Mouse (Mus musculus) frontal cortex, postnatal 25 days (tissue): Measurements from ENCODE around the gene Immp2l.
A peak's percentile ranks its signal among the peaks of the same experiment; 100 is the strongest.
"Not testable (repeated sequence)": the region's sequence is repeated elsewhere in the genome, so short reads cannot be mapped to it uniquely, and the experiment has no call there.

Experiments used
- DNase-seq, 2 experiments: peaks; one replicate each; pipeline ENCODE4 v3.0.0; 2022; ENCODE audit warnings: low spot score in 2 of 2

Gene Immp2l

GRCm38 (mm10) chr12:41838334-41838847 lies 814.5 kb downstream of the Immp2l start:
- DNase-seq = no peak

DNA sequence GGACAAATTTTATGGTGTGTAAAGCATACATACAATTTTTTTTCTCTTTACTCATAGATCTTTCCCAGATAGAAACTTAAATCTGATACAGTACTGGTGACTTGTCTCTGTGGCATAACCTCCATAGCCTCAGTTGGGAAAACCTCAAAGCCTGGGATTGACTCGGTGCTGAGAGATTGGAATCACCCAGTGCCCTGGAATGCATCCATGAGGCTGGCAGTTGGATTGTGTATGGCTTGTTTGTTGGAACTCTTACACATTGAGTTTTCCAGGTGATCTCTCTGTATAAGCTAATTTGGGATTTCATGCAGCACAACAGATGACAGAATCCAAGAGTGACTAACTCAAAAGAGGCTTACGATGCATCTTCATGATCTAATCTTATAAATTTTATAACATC lies 815.4 kb downstream of the Immp2l start:
- DNase-seq = no peak

DNA sequence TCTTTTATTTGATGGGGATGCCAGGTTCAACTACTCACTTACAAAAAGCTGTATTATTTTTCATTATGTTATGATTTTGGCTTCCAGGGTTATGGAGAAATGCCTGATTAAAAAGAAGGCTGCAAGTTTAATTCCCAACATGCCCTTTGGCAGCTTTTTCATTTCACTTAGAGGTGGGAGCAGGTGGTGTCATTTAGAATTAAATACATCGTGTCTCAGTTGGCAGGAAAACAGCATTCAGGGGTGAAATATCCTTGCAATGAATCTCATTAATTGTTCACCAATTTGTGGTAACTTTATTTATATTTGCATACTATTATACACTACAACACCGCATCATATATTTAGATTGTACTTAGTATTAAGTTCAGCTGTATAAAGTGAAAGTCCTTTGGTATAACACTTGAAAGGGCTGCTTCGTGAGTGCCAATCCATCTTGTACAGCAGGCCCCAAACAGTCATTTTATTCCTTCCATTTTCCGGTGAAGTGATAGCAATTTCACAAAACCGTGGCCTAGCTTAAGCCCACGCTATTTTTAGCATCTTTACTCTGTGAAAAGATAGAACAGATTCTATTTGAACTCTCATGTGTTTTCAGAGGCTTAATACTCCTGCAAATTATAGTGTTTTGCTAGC lies 818.9 kb downstream of the Immp2l start:
- DNase-seq = no peak

DNA sequence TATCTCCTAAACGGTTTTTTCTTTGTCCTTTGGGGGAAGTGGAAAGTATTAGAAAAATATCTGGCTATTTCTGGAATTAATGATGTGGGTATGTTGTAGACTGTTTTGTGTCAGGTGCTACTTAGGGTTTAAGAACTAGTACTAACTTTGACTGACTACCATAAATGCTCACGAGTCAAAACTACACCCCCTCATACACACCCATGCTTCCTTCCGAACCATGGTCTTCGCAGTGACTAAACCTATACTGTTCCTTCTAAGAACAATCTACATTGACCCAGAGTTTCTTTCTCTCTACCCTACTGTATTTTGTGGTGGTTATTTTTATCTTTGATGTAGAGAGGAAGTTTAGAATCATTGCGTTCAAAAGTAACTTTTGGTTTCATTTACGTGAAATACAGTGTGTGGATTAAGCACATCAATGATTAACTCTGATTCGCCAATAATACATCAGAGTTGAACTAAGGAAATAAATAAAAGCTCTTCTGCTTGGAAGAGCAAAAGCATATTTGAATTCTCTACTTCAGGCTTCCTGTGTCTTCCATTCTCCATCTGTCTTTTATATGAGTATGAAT lies 828.1 kb downstream of the Immp2l start:
- no peak for DNase-seq

DNA sequence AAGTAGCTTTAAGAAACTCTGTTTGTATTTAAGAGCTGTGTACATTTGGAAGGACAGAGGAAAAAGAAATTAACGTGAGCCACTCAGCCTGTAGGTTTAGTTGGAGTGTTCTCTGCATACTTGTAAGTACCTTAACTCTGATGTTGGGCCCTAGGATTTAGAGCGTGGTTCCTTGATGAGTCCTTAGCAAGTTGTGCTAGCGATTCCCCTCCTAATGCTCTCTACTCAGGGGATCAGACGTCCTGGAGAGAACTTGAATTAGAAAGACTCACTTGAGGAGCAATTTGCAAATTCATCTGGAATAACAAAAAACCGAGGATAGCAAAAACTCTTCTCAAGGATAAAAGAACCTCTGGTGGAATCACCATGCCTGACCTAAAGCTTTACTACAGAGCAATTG lies 835.8 kb downstream of the Immp2l start:
- DNase-seq = not testable (repeated sequence)

DNA sequence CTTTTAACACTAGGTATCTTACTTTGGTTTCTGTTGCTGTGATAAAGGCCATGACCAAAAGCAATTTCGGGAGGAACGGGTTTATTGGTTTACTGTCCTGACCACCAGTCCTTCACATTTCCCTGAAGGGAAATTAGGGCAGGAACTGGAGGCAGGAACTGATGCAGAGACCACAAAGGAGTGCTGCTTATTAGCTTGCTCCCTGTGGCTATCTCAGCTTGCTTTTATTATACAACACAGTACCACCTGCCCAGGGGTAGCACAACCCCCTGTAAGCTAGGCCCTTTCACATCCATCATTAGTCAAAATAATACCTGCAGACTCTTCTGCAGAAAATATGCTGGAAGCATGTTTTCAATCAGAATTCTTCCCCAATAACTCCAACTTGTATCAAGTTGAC lies 844.4 kb downstream of the Immp2l start:
- no peak for DNase-seq

DNA sequence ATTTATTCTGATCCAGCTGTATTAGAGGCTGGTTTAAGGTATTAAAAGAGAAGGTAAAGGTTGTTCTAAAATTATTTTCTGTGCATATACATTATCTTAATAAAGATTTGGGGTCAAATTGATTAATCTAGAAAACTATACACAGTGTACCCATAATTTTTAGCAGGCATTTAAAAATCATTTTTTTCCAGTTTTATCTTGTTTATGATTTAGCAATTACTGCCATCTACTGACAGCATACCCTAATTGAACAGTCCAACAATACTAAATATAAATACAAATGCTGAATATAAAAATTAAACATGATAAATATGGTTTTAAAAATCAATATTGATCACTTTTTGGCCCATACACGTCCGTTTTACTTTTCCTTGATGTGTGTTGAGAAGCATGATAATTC lies 850.1 kb downstream of the Immp2l start:
- no peak for DNase-seq

- peak in 1 of 2 experiments; percentile 9 for DNase-seq
These were observed 853.5 kb downstream of the Immp2l start for GRCm38 (mm10) chr12:41877292-41877959.

- no peak for DNase-seq
These were observed 854.6 kb downstream of the Immp2l start for GRCm38 (mm10) chr12:41878493-41878892.

DNA sequence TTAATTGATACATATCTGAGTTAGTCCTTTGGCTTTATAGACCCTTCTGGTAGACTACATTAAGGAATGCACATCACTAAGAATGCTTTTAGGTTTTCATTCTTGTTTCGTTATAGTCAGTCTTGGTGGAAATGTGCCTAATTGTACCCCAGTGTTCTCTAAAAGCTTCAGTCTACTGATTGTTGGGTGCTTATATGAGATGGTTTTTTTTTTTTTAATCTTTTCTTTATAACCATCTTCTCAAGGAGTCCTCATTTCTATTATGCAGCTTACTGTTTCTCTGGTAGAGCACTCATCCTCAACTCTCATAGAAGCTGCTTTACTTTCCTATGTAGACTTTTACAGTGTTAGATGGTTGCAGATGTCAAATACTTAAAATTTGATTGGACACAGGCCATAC lies 855.1 kb downstream of the Immp2l start:
- DNase-seq = no peak

DNA sequence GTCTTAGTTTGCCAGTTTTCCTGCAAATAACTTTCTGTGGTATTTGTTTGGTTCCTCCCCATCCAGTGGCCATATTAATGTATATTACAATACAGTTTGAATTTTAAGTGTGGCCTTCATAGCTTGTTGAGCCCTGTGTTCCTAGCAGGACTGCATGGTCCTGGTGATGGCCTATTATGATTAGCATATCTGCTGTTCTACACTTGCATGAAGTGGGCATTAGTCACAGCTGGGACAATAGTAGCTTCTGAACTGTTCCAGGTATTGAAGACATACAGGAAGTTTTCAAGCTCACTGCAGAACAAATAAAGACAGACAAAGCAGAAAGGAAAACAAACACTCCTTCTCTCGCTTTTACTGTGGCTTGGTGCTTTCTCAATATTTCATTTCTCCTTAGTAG lies 855.5 kb downstream of the Immp2l start:
- no peak for DNase-seq

DNA sequence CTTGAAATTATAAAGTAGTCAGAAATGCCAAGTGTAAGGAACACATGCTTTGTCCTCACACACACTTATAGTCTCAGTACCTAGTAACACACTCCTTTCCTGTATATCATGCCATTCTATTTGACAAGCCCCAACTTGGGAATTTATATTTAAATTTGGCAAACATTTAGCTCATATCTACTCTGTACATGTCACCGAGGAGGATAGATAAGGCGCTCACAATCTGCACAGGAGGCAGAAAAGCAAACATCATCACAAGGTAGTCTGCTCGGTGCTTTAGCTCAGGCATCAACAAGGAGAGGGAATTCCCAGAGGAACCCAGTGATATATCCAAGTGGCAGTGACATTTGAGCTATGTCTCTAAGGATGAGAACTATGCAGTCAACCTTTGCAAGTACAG lies 856.9 kb downstream of the Immp2l start:
- no peak for DNase-seq

DNA sequence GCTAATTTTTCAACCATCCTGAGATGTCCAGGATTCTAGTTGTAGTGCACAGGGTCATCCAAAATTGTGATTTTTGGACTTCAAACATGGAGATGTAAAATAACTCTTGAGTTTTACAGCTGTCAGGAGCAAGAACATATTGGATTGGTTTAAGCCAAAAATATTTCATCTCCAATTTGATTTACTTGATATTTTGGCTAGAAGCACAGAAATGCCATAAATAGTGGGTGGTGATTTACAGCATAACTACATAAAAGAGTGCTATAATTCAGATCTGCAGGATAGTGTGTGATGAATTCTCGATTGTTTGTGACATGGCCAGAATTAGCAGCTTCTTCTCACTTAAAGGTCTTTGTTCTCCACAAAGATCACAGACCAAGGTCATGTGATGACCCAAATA lies 884.1 kb downstream of the Immp2l start:
- DNase-seq = no peak

DNA sequence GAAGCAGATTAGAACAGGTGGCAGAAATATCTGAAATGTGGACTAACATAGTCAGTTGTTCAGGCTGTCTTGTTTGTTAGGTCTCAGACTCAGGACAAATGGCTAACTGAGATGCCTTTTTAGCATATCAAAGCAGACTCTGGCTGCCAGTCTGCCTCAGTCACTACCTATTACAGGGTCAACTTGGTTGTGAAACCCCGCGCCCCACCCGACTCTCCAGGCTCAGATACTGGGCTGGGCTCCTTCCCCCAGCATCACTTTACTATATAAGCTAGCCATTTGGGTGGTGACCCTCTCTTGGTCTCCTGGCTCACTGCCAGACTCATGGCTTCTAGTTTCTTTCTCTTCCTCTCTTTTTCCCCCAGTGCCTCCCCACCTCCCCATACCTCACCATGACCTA lies 887.7 kb downstream of the Immp2l start:
- DNase-seq = no peak

DNA sequence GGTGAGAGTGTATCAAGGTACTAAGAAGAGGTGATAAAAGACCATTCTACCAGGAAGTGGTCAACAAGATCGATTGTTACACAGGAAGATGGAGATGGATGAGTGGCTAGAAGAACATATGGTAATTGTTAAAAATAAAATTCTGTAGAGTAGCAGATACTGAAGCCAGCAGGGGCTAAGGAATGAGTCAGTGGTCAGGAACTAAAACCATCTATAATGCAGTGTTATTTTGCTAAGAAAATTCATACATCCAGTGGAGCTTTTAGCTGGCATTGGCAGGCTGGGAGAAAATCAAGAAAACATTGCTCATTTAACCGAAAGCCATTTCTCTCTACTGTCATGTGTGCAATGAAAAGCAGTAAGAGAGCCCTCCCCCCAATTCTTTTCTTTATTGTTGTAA lies 913.9 kb downstream of the Immp2l start:
- no peak for DNase-seq

DNA sequence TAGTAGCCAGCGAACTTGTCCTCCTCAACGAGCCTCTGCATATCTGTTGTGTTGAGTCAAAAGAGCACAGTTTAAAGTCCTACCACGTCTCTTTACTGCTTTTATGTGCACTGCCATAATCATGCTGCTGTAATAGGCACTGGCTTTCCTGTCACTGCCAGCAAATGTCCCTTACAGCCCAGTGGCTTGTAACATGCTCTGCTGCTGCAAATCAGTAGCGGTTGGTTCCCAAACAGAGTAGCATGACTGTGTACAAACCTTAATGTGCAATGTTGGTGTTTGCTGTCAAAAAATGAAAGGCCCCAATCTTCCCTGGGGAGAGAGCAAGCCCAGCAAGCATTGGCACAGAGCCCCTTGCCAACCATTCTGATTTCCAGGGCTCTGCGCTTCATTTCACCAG lies 918.0 kb downstream of the Immp2l start:
- DNase-seq = no peak

GRCm38 (mm10) chr12:41944079-41944672 lies 920.3 kb downstream of the Immp2l start:
- no peak for DNase-seq

- no peak for DNase-seq
These were observed 922.6 kb downstream of the Immp2l start for GRCm38 (mm10) chr12:41946536-41946935.

- no peak for DNase-seq
These were observed 925.5 kb downstream of the Immp2l start for GRCm38 (mm10) chr12:41949409-41949808.

GRCm38 (mm10) chr12:41949841-41950241 lies 926.0 kb downstream of the Immp2l start:
- peak in 1 of 2 experiments; percentile 7 for DNase-seq

GRCm38 (mm10) chr12:41950726-41951125 lies 926.8 kb downstream of the Immp2l start:
- DNase-seq = no peak

GRCm38 (mm10) chr12:41961038-41961437 lies 937.1 kb downstream of the Immp2l start:
- no peak for DNase-seq

DNA sequence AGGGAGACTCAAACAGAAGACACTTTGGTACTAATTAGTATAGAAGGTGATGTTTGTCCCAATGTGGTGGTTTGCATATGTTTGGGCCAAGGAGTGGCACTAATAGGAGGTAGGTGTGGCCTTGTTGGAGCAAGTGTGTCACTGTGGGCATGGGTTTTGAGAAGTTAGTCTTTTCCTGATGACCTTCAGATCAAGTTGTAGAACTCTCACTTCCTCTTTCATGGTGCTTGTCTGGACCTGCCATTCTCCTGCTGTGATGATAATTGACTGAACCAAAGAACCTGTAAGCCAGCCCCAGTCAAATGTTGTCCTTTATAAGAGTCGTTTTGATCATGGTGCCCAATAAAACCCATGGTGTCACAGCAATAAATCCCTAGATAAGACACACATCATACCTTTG lies 967.5 kb downstream of the Immp2l start:
- DNase-seq = no peak
